Comparison of ENCODE assay signal across 27 mouse cellular contexts in genomic region chr7:96977209-96977608, GRCm38 (mm10).
"Had no signal": no experiment of that assay in that cellular context is flagged by ENCODE, and none has a peak within 500 bp of the region (broad histone marks: within the 10 kb centered on the region; RNA-seq: fewer than 3 reads in every experiment).

No protein-coding gene starts in this region.

- DNase-seq: gastrocnemius, adult 2 months; gastrocnemius, postnatal 10 days; gastrocnemius, postnatal 36 days; heart, adult 18-20 months; heart, postnatal 10 days; heart, postnatal 4 days; kidney, adult 18-20 months; kidney, adult 8-10 months; kidney, postnatal 10 days; kidney, postnatal 25 days; kidney, postnatal 4 days; liver; liver, embryonic 13.5 days had no signal

- ATAC-seq: hindbrain, embryonic 16.5 days; inflammation-experienced regulatory T-cells, adult 6 months; intestine, embryonic 15.5 days; intestine, postnatal 0 days had no signal

- H3K27me3 ChIP-seq: heart, embryonic 12.5 days; hindbrain, embryonic 12.5 days; intestine, embryonic 15.5 days; limb, embryonic 12.5 days; liver, embryonic 13.5 days had no signal

- H3K4me1 ChIP-seq: hindbrain, embryonic 12.5 days; intestine, embryonic 15.5 days; limb, embryonic 10.5 days; limb, embryonic 12.5 days had no signal

- H3K4me3 ChIP-seq: gastrocnemius, adult 2 months; heart, embryonic 10.5 days; heart, embryonic 12.5 days; hindbrain, embryonic 10.5 days; hindbrain, embryonic 12.5 days; intestine, embryonic 15.5 days; layer of hippocampus, adult 2 months; left cerebral cortex, adult 2 months; limb, embryonic 10.5 days; limb, embryonic 12.5 days; liver, embryonic 13.5 days had no signal

- H3K9me3 ChIP-seq: heart, embryonic 10.5 days; heart, embryonic 12.5 days; hindbrain, embryonic 10.5 days; hindbrain, embryonic 12.5 days; intestine, embryonic 15.5 days; limb, embryonic 10.5 days; limb, embryonic 12.5 days; liver, embryonic 13.5 days had no signal

- H3K36me3 ChIP-seq: heart, embryonic 12.5 days; hindbrain, embryonic 12.5 days; intestine, embryonic 15.5 days had no signal

- H3K9ac ChIP-seq: heart, embryonic 12.5 days; hindbrain, embryonic 12.5 days; hindbrain, embryonic 14.5 days; intestine, embryonic 15.5 days; limb, embryonic 12.5 days; liver, embryonic 13.5 days had no signal

- H3K4me2 ChIP-seq: heart, embryonic 12.5 days; hindbrain, embryonic 12.5 days; hindbrain, embryonic 14.5 days; intestine, embryonic 15.5 days; limb, embryonic 12.5 days; liver, embryonic 11.5 days; liver, embryonic 13.5 days had no signal

- H3K27ac ChIP-seq: gastrocnemius, adult 2 months; heart, embryonic 10.5 days; hindbrain, embryonic 10.5 days; hindbrain, embryonic 12.5 days; hindbrain, embryonic 14.5 days; intestine, embryonic 15.5 days; layer of hippocampus, adult 2 months; left cerebral cortex, adult 2 months; limb, embryonic 10.5 days; limb, embryonic 12.5 days; liver, embryonic 13.5 days had no signal
